Mouse (Mus musculus): Measurements from ENCODE around the gene Cradd. TPM values are rescaled to one million over a fixed set of nuclear protein-coding genes. Genes with fewer than 3 reads are reported as not detected.

Cradd gene
- polyA plus RNA-seq, 1 experiment from 2014 or later = 13.0 TPM

DNA sequence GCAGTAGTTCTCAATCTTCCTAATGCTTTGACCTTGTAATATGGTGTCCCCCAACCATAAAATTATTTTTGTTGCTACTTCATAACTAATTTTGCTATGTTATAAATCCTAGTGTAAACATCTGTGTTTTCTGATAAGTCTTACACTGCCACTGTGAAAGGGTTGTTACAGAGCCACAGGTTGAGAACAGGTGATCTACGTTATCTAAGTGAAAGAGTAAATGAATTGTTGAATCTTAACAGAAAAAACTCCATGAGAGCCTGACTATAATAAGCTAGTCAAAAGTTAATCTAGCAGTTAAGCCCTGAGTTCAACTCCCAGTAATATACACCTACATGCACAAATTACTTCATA, 322 bp upstream of the Cradd start:
- Histone ChIP-seq H3K4me2 (replicated peaks; ENCODE audit: low read depth, low read length) (no peak overlapping the region), H3K9ac (replicated peaks; ENCODE audit: low read depth, low read length) (no peak overlapping the region), H3K27me3 (ENCODE audit: control insufficient read depth, insufficient read depth, low read length) (no peaks in the 10 kb centered on the region), H3K4me3 (ENCODE audit: low read depth, low read length) (no peak overlapping the region), H3K4me1 (ENCODE audit: control insufficient read depth, insufficient read depth, low read length) (0 out of 2 replicates have a peak, but pooled peaks cover 9% of the 10 kb centered on the region), H3K27ac (ENCODE audit: low read length) (no peak overlapping the region; the same call in 1 of the 2 replicates), H3K9me3 (ENCODE audit: control insufficient read depth, low read depth, low read length) (no peaks in the 10 kb centered on the region), H3K36me3 (ENCODE audit: control insufficient read depth, insufficient read depth, low read length) (no peaks in the 10 kb centered on the region)
- 44% methylated on average over 1 of the region's 1 CpGs for WGBS
- 0 out of 2 replicates have a peak, but pooled peaks have one; percentile 14 for ATAC-seq (ENCODE audit: insufficient number of reproducible peaks, insufficient read depth, low FRiP score, low read depth)

DNA sequence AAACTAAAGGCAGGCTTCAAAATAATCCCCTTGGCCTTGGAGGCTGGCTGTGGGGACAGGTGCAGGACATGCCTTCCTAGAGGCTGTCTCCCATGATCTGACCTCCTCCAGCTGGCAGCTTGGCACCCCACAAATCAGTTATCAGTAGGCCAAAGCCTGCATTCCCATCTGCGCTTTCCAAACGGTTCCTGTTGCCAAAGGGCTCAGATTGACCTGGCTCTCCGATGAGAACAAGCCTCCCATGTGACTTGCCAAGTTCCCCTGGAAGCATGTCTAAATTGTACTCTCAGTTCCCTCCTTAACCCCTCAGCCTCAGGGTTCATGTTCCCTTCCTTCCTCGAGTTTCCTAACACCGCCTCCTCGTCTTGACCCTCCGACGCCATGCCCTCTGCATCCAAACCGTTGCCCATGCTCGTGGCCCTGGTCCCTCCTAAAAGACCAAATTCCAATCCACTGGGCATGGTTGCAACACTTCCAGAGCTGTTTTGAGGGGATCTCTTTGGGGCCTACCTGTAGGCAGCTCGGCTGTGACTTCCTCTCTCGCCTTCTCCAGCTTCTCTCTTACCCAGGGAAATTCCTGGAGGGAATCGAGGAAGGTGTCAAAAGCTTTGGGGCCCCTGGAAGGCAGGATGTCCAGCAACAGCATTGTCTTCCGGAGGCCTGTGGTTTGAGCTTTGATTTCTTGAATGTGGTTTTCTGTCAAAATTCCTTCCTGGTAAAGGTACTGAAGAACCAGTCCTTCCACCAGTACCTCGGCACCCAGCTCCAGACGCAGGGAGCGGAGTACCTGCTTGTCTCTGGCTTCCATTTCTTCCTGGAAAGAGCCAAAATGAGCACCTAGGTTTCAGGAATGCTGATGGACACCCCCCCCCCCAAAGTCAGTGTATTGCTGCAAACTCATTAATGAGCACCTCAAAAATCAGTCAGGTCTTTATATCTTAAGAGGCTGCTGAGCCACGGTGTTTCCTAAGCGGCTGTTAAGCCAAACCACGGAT, 1.6 kb downstream of the Cradd start:
- H3K4me1 ChIP-seq (ENCODE audit: control insufficient read depth, insufficient read depth, low read length) = 0 out of 2 replicates have a peak, but pooled peaks cover 9% of the 10 kb centered on the region
- peak overlapping the region; percentile 68 for H3K4me2 ChIP-seq (replicated peaks; ENCODE audit: low read depth, low read length)
- WGBS = 59% methylated on average over 20 of the region's 20 CpGs
- H3K27me3 ChIP-seq (ENCODE audit: control insufficient read depth, insufficient read depth, low read length) = no peaks in the 10 kb centered on the region
- H3K9ac ChIP-seq (replicated peaks; ENCODE audit: low read depth, low read length) = no peak overlapping the region; the same call in 1 of the 2 replicates
- no peaks in the 10 kb centered on the region for H3K9me3 ChIP-seq (ENCODE audit: control insufficient read depth, low read depth, low read length)
- peak overlapping the region; percentile 60; the same call in 1 of the 2 replicates for H3K4me3 ChIP-seq (ENCODE audit: low read depth, low read length)
- peak overlapping the region; percentile 94; the same call in 1 of the 2 replicates for H3K27ac ChIP-seq (ENCODE audit: low read length)
- ATAC-seq (ENCODE audit: insufficient number of reproducible peaks, insufficient read depth, low FRiP score, low read depth) = no peak
- no peaks in the 10 kb centered on the region for H3K36me3 ChIP-seq (ENCODE audit: control insufficient read depth, insufficient read depth, low read length)

DNA sequence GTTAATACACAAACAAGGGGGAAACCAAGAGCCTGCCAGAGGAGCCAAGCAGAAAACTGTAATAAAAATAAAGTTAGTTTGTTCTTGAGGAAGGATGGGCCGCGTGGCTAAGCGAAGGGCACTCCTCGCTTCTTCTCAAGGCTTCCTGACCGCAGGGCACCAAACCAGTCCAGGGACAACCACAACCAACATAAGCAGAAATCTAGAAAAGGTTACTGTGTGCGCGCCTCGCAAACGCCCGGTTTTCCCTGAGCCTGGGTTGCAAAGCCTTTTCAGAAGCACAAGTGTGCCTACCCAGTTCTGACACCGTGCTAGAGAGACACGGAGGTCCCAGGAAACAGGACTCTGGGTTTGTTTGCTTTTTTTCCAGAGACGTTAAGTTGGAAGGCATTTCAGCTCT, 4.9 kb downstream of the Cradd start:
- Histone ChIP-seq H3K9ac (replicated peaks; ENCODE audit: low read depth, low read length) (no peak overlapping the region), H3K27ac (ENCODE audit: low read length) (no peak overlapping the region)

DNA sequence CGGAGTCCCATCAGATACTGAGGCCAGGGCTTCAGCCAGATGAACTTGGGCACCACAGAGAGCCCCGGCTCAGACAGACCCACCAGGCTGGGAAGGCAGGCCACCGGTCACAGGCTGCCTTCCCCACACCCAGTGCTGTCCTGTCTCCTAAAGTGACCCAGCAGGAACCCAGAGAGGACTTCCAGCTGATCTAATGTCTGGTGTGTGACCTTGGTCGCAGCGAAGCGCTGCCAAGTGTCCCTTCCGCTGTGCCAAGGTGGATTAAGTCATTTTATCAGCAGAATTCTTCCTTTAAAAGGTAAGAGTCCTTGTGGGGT, 5.6 kb downstream of the Cradd start:
- Histone ChIP-seq H3K9me3 (ENCODE audit: control insufficient read depth, low read depth, low read length) (no peaks in the 10 kb centered on the region), H3K4me3 (ENCODE audit: low read depth, low read length) (no peak overlapping the region), H3K27ac (ENCODE audit: low read length) (no peak overlapping the region), H3K4me1 (ENCODE audit: control insufficient read depth, insufficient read depth, low read length) (peaks cover 25% of the 10 kb centered on the region; the same call in 1 of the 2 replicates), H3K27me3 (ENCODE audit: control insufficient read depth, insufficient read depth, low read length) (no peaks in the 10 kb centered on the region), H3K4me2 (replicated peaks; ENCODE audit: low read depth, low read length) (no peak overlapping the region), H3K9ac (replicated peaks; ENCODE audit: low read depth, low read length) (no peak overlapping the region), H3K36me3 (ENCODE audit: control insufficient read depth, insufficient read depth, low read length) (no peaks in the 10 kb centered on the region)
- 89% methylated on average over 7 of the region's 7 CpGs for WGBS
- ATAC-seq (ENCODE audit: insufficient number of reproducible peaks, insufficient read depth, low FRiP score, low read depth) = no peak

More for the DNA sequence above, 4.9 kb downstream of the Cradd start:
- Histone ChIP-seq H3K36me3 (ENCODE audit: control insufficient read depth, insufficient read depth, low read length) (no peaks in the 10 kb centered on the region), H3K4me1 (ENCODE audit: control insufficient read depth, insufficient read depth, low read length) (peaks cover 19% of the 10 kb centered on the region; the same call in 1 of the 2 replicates), H3K9me3 (ENCODE audit: control insufficient read depth, low read depth, low read length) (no peaks in the 10 kb centered on the region), H3K4me2 (replicated peaks; ENCODE audit: low read depth, low read length) (no peak overlapping the region), H3K27me3 (ENCODE audit: control insufficient read depth, insufficient read depth, low read length) (no peaks in the 10 kb centered on the region), H3K4me3 (ENCODE audit: low read depth, low read length) (no peak overlapping the region)
- ATAC-seq (ENCODE audit: insufficient number of reproducible peaks, insufficient read depth, low FRiP score, low read depth) = no peak
- 88% methylated on average over 13 of the region's 13 CpGs for WGBS

DNA sequence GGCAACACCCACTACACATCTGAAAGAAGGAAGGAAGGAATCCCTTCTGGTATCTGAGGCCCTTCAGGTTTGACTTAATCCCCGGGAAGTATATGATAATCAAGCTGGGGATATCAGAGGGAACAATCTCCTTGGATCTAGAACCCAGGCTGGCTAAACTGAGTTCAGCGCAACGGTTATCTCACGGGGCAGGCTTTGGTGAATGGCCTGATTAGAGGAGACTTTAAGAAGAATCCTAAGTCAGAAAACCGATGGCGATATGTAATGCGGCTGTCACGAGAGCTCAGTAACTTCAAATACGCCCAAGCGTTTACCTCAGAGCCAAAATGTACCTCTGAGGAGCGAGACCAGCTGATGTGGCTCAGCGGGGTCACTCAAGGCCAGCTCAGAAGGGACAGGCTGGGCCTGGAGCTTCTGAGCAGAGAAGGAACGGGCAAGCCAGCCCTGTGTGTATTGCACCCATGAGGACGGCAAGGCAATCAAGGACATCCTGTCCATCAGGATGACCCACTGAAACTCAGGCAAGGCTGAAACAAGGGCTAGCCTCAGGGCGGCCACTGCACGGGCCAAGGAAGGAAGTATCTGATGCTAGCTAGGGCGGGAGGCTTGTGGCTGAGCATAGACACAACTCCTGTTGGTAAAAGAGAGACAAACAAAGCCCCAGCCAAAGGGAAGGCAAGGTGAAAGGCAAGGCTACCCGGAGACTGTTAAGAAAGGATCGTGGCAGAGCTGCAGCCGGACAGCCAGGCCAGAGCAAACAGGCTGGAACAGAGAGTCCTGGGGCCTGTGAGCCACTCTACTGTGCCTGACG, 6.1 kb downstream of the Cradd start:
- no peaks in the 10 kb centered on the region for H3K36me3 ChIP-seq (ENCODE audit: control insufficient read depth, insufficient read depth, low read length)
- no peaks in the 10 kb centered on the region for H3K27me3 ChIP-seq (ENCODE audit: control insufficient read depth, insufficient read depth, low read length)
- no peak overlapping the region for H3K4me2 ChIP-seq (replicated peaks; ENCODE audit: low read depth, low read length)
- H3K4me1 ChIP-seq (ENCODE audit: control insufficient read depth, insufficient read depth, low read length) = peaks cover 24% of the 10 kb centered on the region; the same call in 1 of the 2 replicates
- no peak overlapping the region for H3K9ac ChIP-seq (replicated peaks; ENCODE audit: low read depth, low read length)
- H3K9me3 ChIP-seq (ENCODE audit: control insufficient read depth, low read depth, low read length) = no peaks in the 10 kb centered on the region
- ATAC-seq (ENCODE audit: insufficient number of reproducible peaks, insufficient read depth, low FRiP score, low read depth) = no peak
- WGBS = 89% methylated on average over 21 of the region's 21 CpGs
- no peak overlapping the region for H3K4me3 ChIP-seq (ENCODE audit: low read depth, low read length)
- H3K27ac ChIP-seq (ENCODE audit: low read length) = no peak overlapping the region

DNA sequence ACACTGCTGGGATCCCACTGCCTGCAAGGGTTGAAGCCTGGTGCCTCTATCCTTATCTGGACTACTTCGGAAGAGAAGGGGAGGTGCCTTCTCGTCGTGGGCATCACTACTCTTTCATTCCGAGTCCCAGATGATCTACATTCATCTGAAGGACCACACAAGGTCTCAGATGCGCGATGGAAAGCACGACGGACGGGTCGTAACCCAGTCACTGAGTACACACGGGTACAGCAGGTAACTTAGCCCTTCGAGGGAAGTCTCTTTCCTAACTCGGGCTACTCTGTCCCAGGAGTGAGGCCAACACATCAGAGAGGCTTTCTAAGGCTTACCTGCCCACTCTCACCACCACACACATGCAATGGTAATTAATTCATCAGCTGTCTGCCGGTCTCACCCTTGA, 6.8 kb downstream of the Cradd start:
- peaks cover 19% of the 10 kb centered on the region; the same call in 1 of the 2 replicates for H3K4me1 ChIP-seq (ENCODE audit: control insufficient read depth, insufficient read depth, low read length)
- H3K9ac ChIP-seq (replicated peaks; ENCODE audit: low read depth, low read length) = no peak overlapping the region
- ATAC-seq (ENCODE audit: insufficient number of reproducible peaks, insufficient read depth, low FRiP score, low read depth) = no peak
- H3K27ac ChIP-seq (ENCODE audit: low read length) = no peak overlapping the region
- H3K27me3 ChIP-seq (ENCODE audit: control insufficient read depth, insufficient read depth, low read length) = no peaks in the 10 kb centered on the region
- H3K4me2 ChIP-seq (replicated peaks; ENCODE audit: low read depth, low read length) = no peak overlapping the region
- no peaks in the 10 kb centered on the region for H3K36me3 ChIP-seq (ENCODE audit: control insufficient read depth, insufficient read depth, low read length)
- no peak overlapping the region for H3K4me3 ChIP-seq (ENCODE audit: low read depth, low read length)
- WGBS = 77% methylated on average over 14 of the region's 14 CpGs
- H3K9me3 ChIP-seq (ENCODE audit: control insufficient read depth, low read depth, low read length) = no peaks in the 10 kb centered on the region

DNA sequence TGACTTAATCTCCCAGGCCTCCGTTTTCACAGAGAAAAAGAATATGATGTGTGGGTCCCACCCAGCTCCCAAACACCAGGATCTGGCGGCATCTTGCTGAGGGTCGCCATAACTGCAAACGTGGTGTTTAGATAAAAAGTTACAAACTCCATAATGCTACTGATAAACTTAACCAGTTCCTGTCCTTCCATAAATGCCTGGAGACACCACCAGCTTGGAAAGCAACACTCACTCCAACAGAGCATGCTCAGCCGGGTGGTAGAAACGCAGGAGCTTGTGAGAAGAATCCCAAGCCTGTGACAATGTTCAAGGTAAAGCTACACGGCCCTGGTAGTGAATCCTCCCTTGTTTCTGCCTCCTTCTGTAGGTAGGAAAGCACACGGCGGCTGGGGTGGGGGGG, 7.3 kb downstream of the Cradd start:
- H3K9ac ChIP-seq (replicated peaks; ENCODE audit: low read depth, low read length) = no peak overlapping the region
- no peaks in the 10 kb centered on the region for H3K9me3 ChIP-seq (ENCODE audit: control insufficient read depth, low read depth, low read length)
- H3K4me3 ChIP-seq (ENCODE audit: low read depth, low read length) = no peak overlapping the region
- WGBS = 60% methylated on average over 9 of the region's 9 CpGs
- no peaks in the 10 kb centered on the region for H3K27me3 ChIP-seq (ENCODE audit: control insufficient read depth, insufficient read depth, low read length)
- H3K27ac ChIP-seq (ENCODE audit: low read length) = no peak overlapping the region
- no peak for ATAC-seq (ENCODE audit: insufficient number of reproducible peaks, insufficient read depth, low FRiP score, low read depth)
- no peak overlapping the region for H3K4me2 ChIP-seq (replicated peaks; ENCODE audit: low read depth, low read length)
- peaks cover 17% of the 10 kb centered on the region; the same call in 1 of the 2 replicates for H3K4me1 ChIP-seq (ENCODE audit: control insufficient read depth, insufficient read depth, low read length)
- H3K36me3 ChIP-seq (ENCODE audit: control insufficient read depth, insufficient read depth, low read length) = no peaks in the 10 kb centered on the region

DNA sequence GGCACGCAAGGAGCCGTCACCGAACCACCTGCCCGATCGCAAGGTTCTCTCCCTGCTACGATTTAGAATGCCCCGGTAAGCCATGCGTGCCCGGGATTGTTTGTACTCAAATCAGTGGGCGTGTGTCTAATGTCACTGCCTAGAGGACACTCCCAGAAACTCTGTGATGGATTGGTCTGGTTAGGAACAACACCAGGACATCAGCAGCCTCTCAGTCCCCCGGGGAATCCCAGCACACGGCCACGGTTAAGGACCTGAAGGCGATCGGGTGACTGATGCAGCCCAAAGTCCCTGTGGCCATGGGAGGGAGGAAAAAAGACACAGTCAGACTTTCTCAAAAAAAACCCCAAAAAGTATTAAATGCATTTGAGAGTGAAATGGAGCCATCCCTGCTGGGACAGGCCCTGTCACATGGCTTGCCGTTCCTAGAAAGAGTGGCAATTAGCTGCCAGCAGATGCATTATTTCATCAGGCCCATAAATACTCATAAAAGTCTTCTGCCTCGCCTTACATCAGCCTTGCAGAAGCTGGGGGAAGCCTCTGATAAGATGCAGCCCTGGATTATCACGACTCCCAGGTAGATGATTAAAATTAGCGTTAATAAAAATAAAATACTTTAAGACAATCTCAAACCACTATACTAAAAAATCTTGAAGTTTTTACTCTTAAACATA, 8.0 kb downstream of the Cradd start:
- Histone ChIP-seq H3K9ac (replicated peaks; ENCODE audit: low read depth, low read length) (no peak overlapping the region), H3K9me3 (ENCODE audit: control insufficient read depth, low read depth, low read length) (no peaks in the 10 kb centered on the region), H3K4me1 (ENCODE audit: control insufficient read depth, insufficient read depth, low read length) (peaks cover 17% of the 10 kb centered on the region; the same call in 1 of the 2 replicates), H3K27me3 (ENCODE audit: control insufficient read depth, insufficient read depth, low read length) (no peaks in the 10 kb centered on the region), H3K4me2 (replicated peaks; ENCODE audit: low read depth, low read length) (no peak overlapping the region), H3K27ac (ENCODE audit: low read length) (no peak overlapping the region), H3K4me3 (ENCODE audit: low read depth, low read length) (no peak overlapping the region), H3K36me3 (ENCODE audit: control insufficient read depth, insufficient read depth, low read length) (no peaks in the 10 kb centered on the region)
- ATAC-seq (ENCODE audit: insufficient number of reproducible peaks, insufficient read depth, low FRiP score, low read depth) = no peak
- WGBS = 44% methylated on average over 19 of the region's 19 CpGs
